ENCODE assay signal across 18 mouse cellular contexts in the genomic region with DNA sequence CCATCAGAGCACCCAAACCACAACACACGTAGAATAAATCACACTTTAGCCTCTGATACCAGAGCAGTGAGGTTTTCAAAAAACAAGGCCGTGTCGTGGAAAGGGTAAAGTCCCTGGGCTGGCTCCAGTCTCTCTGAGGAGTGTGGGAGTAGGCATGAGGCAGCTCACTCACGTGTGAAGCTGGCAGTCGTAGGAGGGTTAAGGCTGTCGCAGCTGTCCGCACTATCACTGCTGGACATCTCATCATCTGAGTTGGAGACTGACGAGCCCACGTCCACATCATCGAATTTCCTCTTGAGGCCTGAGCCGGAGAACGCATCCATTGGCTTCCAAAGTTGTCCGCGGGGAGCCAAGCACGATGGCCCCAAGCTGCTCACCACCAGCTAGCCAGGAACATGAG. TPM values are rescaled to one million over a fixed set of nuclear protein-coding genes. Genes with fewer than 3 reads are reported as not detected.
A peak's percentile ranks its signal among the peaks of the same experiment; 100 is the strongest.
DNase-seq lines count a peak whose midpoint lies in the region; ATAC-seq and TF ChIP-seq lines count a peak whose summit lies in the region.
"Had no signal": no experiment of that assay in that cellular context is flagged by ENCODE, and none has a peak within 500 bp of the region (broad histone marks: within the 10 kb centered on the region; RNA-seq: fewer than 3 reads in every experiment).

No protein-coding gene starts in this region.

- DNase-seq in gastrocnemius, adult 2 months: no peak
- DNase-seq in gastrocnemius, postnatal 14 days: no peak
- peak; percentile 67 for DNase-seq in kidney, adult 2 months
- no peak for DNase-seq in kidney, postnatal 14 days
- no peak for DNase-seq in CH12.LX (ENCODE audit: extremely low read depth)
- peak; percentile 49 to 70 for DNase-seq in kidney, postnatal 25 days
- DNase-seq in thymus, adult 2 months: no peak
- DNase-seq: cerebellum, adult 9-11 months; liver; right cerebral cortex, postnatal 14 days; thymus, postnatal 4 days had no signal

- H3K4me2 ChIP-seq in CH12.LX (ENCODE audit: insufficient read depth, low read depth, poor library complexity, severe bottlenecking): no peak overlapping the region
- no peak overlapping the region for H3K4me2 ChIP-seq in midbrain, embryonic 13.5 days (replicated peaks)
- H3K4me2 ChIP-seq: embryonic facial prominence, embryonic 13.5 days; midbrain, embryonic 12.5 days; neural tube, embryonic 15.5 days had no signal

- ATAC-seq in midbrain, embryonic 13.5 days: no peak
- ATAC-seq: forebrain, embryonic 16.5 days; lung, postnatal 0 days had no signal

- TF ChIP-seq RAD21 in CH12.LX (IDR thresholded peaks at IDR 0.05; ENCODE audit: low read depth, low read length): no peak

- no peak for TF ChIP-seq CTCF in gastrocnemius, adult 2 months (IDR thresholded peaks at IDR 0.05)
- no peak for TF ChIP-seq CTCF in kidney, adult 2 months (conservative IDR thresholded peaks at IDR 0.05; ENCODE audit: insufficient read depth, insufficient read length, low read depth, low read length)
- TF ChIP-seq CTCF in CH12.LX (conservative IDR thresholded peaks at IDR 0.05 in 1 of 2, IDR thresholded peaks at IDR 0.05 in 1 of 2; ENCODE audit: low read depth in 2 of 2, low read length in 2 of 2): no peak
- no peak for TF ChIP-seq CTCF in thymus, adult 2 months (IDR thresholded peaks at IDR 0.05; ENCODE audit: borderline replicate concordance, control insufficient read depth, extremely low read depth, insufficient read depth, low read length, poor library complexity)

- peak overlapping the region; percentile 46 for H3K27ac ChIP-seq in gastrocnemius, adult 2 months
- no peak overlapping the region for H3K27ac ChIP-seq in kidney, adult 2 months (ENCODE audit: insufficient read depth, low read depth, low read length)
- no peak overlapping the region for H3K27ac ChIP-seq in CH12.LX (ENCODE audit: insufficient read depth, low read depth)
- no peak overlapping the region for H3K27ac ChIP-seq in thymus, adult 2 months (ENCODE audit: control insufficient read depth, insufficient read depth, low read length)
- no peak overlapping the region for H3K27ac ChIP-seq in midbrain, embryonic 13.5 days
- H3K27ac ChIP-seq: embryonic facial prominence, embryonic 13.5 days; hindbrain, embryonic 10.5 days; midbrain, embryonic 12.5 days; neural tube, embryonic 15.5 days had no signal

- dilution Hi-C loops in CH12.LX (cut with MboI; ENCODE audit: extremely low pct_ligation_motif_present, extremely low pct_unique_long_range_greater_than_20kb, low sequenced_read_pairs): no loop called here

- no peaks in the 10 kb centered on the region for H3K9me3 ChIP-seq in CH12.LX (replicated peaks; ENCODE audit: low read length)
- no peaks in the 10 kb centered on the region for H3K9me3 ChIP-seq in midbrain, embryonic 13.5 days
- H3K9me3 ChIP-seq: embryonic facial prominence, embryonic 13.5 days; hindbrain, embryonic 10.5 days; midbrain, embryonic 12.5 days; neural tube, embryonic 15.5 days had no signal

- no peak overlapping the region for H3K9ac ChIP-seq in CH12.LX (ENCODE audit: insufficient read depth, low read depth)
- no peak overlapping the region for H3K9ac ChIP-seq in midbrain, embryonic 13.5 days (replicated peaks)
- H3K9ac ChIP-seq: embryonic facial prominence, embryonic 13.5 days; midbrain, embryonic 12.5 days; neural tube, embryonic 15.5 days had no signal

- H3K36me3 ChIP-seq in kidney, adult 2 months (ENCODE audit: control insufficient read depth, insufficient read depth, low read length): no peaks in the 10 kb centered on the region
- H3K36me3 ChIP-seq in CH12.LX (replicated peaks in 1 of 2; ENCODE audit: control insufficient read depth in 1 of 2, insufficient read depth in 1 of 2, low read length in 1 of 2): peaks cover 3 to 28% of the 10 kb centered on the region in 2 experiments
- peaks cover 19% of the 10 kb centered on the region for H3K36me3 ChIP-seq in thymus, adult 2 months (ENCODE audit: control insufficient read depth, insufficient read depth, low read length)
- peaks cover 47% of the 10 kb centered on the region for H3K36me3 ChIP-seq in midbrain, embryonic 13.5 days

- intact Hi-C loops in gastrocnemius, adult 2 months (cut with DNase I): no loop called here
- intact Hi-C loops in gastrocnemius, postnatal 14 days (cut with DNase I; ENCODE audit: low total_unique reads): no loop called here

- H3K4me1 ChIP-seq in kidney, adult 2 months (ENCODE audit: control insufficient read depth, insufficient read depth, low read length): peaks cover 14% of the 10 kb centered on the region
- peaks cover 13 to 30% of the 10 kb centered on the region in 2 experiments for H3K4me1 ChIP-seq in CH12.LX (ENCODE audit: control insufficient read depth in 1 of 2, insufficient read depth in 2 of 2)
- H3K4me1 ChIP-seq in thymus, adult 2 months (replicated peaks; ENCODE audit: control insufficient read depth, insufficient read depth, low read length): peaks cover 1% of the 10 kb centered on the region
- peaks cover 56% of the 10 kb centered on the region for H3K4me1 ChIP-seq in midbrain, embryonic 13.5 days (replicated peaks)

- no peaks in the 10 kb centered on the region for H3K79me2 ChIP-seq in CH12.LX (replicated peaks; ENCODE audit: control insufficient read depth, extremely low read depth, insufficient read depth, poor library complexity, severe bottlenecking)

- WGBS in kidney, adult 2 months: 61% methylated on average over 15 of the region's 15 CpGs
- WGBS in thymus, adult 2 months: 95% methylated on average over 15 of the region's 15 CpGs
- WGBS in midbrain, embryonic 13.5 days: 85% methylated on average over 15 of the region's 15 CpGs

- no peaks in the 10 kb centered on the region for H3K27me3 ChIP-seq in kidney, adult 2 months (replicated peaks; ENCODE audit: control insufficient read depth, insufficient read depth, low read length)
- peaks cover 13% of the 10 kb centered on the region for H3K27me3 ChIP-seq in CH12.LX (replicated peaks)
- no peaks in the 10 kb centered on the region for H3K27me3 ChIP-seq in thymus, adult 2 months (ENCODE audit: control insufficient read depth, insufficient read depth, low read length)
- H3K27me3 ChIP-seq in midbrain, embryonic 13.5 days: no peaks in the 10 kb centered on the region
- H3K27me3 ChIP-seq: embryonic facial prominence, embryonic 13.5 days; midbrain, embryonic 12.5 days; neural tube, embryonic 15.5 days had no signal

- no peak overlapping the region for H3K4me3 ChIP-seq in gastrocnemius, adult 2 months
- H3K4me3 ChIP-seq in kidney, adult 2 months (ENCODE audit: insufficient read depth, low read depth, low read length): no peak overlapping the region
- H3K4me3 ChIP-seq in CH12.LX (replicated peaks in 1 of 3; ENCODE audit: low read depth in 2 of 3, low read length in 2 of 3, poor library complexity in 1 of 3): no peak overlapping the region
- H3K4me3 ChIP-seq in thymus, adult 2 months (ENCODE audit: control insufficient read depth, insufficient read depth, low read length): no peak overlapping the region
- H3K4me3 ChIP-seq in midbrain, embryonic 13.5 days (replicated peaks): no peak overlapping the region
- H3K4me3 ChIP-seq: embryonic facial prominence, embryonic 13.5 days; hindbrain, embryonic 10.5 days; midbrain, embryonic 12.5 days; neural tube, embryonic 15.5 days had no signal

- TF ChIP-seq POLR2A in kidney, adult 2 months (IDR thresholded peaks at IDR 0.05; ENCODE audit: low read depth, low read length): no peak
- TF ChIP-seq POLR2A in CH12.LX (IDR thresholded peaks at IDR 0.05; ENCODE audit: low read depth, low read length): no peak
- TF ChIP-seq POLR2A in thymus, adult 2 months (IDR thresholded peaks at IDR 0.05; ENCODE audit: control insufficient read depth, extremely low read depth, insufficient read depth, low read length, poor library complexity): no peak

- in situ Hi-C loops in CH12.LX (cut with MboI; ENCODE audit: low pct_ligation_motif_present, low pct_unique_long_range_greater_than_20kb, low sequenced_read_pairs): no loop called here

- TF ChIP-seq EP300 in CH12.LX (IDR thresholded peaks at IDR 0.05; ENCODE audit: low read length): no peak

TF ChIP-seq in CH12.LX, 34 proteins besides CTCF, POLR2A, EP300 and RAD21:
- no peak for TF ChIP-seq MYC (IDR thresholded peaks at IDR 0.05; ENCODE audit: low read depth, low read length)
- TF ChIP-seq BHLHE40 (IDR thresholded peaks at IDR 0.05; ENCODE audit: low read depth, low read length): peak; percentile 42; the same call in 1 of the 2 replicates

RNA-seq across cellular contexts. Expression of gene Csrnp2, which starts 6.0 kb away (rescaled TPM):
- 1 to 10 TPM; 2.8 to 3.0 TPM for total RNA-seq in gastrocnemius, adult 2 months (2021)
- total RNA-seq in gastrocnemius, postnatal 14 days (2021): 1 to 10 TPM; 1.9 to 2.9 TPM
- 2.6 and 2.7 TPM in 2 replicates for polyA plus RNA-seq in kidney, adult 2 months (2012; rRNA removed)
- 3.5 TPM in 2 replicates for total RNA-seq in CH12.LX (2012; rRNA removed)
- total RNA-seq in CH12.LX (2014; rRNA removed): 2.3 and 2.4 TPM in 2 replicates
- 2.0 and 2.3 TPM in 2 replicates for polyA plus RNA-seq in CH12.LX (2012; ENCODE audit: insufficient read length, low read depth)
- 8.7 and 9.6 TPM in 2 replicates for polyA plus RNA-seq in thymus, adult 2 months (2012; rRNA removed)
- polyA plus RNA-seq in midbrain, embryonic 13.5 days (2015; fragmentation: Nextera tagmentation; extraction: Ambion mirVana): 44.7 and 45.7 TPM in 2 replicates

RNA-seq across cellular contexts. Expression of gene Letmd1, which starts 20.4 kb away (rescaled TPM):
- total RNA-seq in gastrocnemius, adult 2 months (2021): 1 to 10 TPM; 8.8 to 10.0 TPM
- 10 to 100 TPM in 1 of 2 experiments, 1 to 10 TPM in 1; 9.2 to 10.5 TPM for total RNA-seq in gastrocnemius, postnatal 14 days (2021)
- polyA plus RNA-seq in kidney, adult 2 months (2012; rRNA removed): 79.0 and 79.8 TPM in 2 replicates
- total RNA-seq in CH12.LX (2012; rRNA removed) (30.3 and 39.0 TPM in 2 replicates), CH12.LX (2014; rRNA removed) (28.5 and 31.4 TPM in 2 replicates)
- polyA plus RNA-seq in CH12.LX (2012; ENCODE audit: insufficient read length, low read depth): 44.0 and 51.3 TPM in 2 replicates
- polyA plus RNA-seq in thymus, adult 2 months (2012; rRNA removed): 83.1 and 101 TPM in 2 replicates
- polyA plus RNA-seq in midbrain, embryonic 13.5 days (2015; fragmentation: Nextera tagmentation; extraction: Ambion mirVana): 55.1 and 55.2 TPM in 2 replicates

Comparison
In these comparisons a context has a peak if more than half of its experiments do, and no peak if none do; other contexts are left out.
1. DNase-seq: peak in kidney, adult 2 months (single experiment) and kidney, postnatal 25 days (2 of 2); none in gastrocnemius, adult 2 months (single experiment), gastrocnemius, postnatal 14 days (single experiment), kidney, postnatal 14 days (single experiment), CH12.LX (single experiment) and thymus, adult 2 months (single experiment).